Mouse (Mus musculus) adrenal gland (tissue): ENCODE measurements around the gene Megf11.

ENCODE experiments used
- intact Hi-C: fragments of 180-260 bp; cut with DNase I; formaldehyde crosslinking; loops from one replicate; pipeline ENCODE4 v1.15.1; 2025

The Megf11 gene

DNA sequence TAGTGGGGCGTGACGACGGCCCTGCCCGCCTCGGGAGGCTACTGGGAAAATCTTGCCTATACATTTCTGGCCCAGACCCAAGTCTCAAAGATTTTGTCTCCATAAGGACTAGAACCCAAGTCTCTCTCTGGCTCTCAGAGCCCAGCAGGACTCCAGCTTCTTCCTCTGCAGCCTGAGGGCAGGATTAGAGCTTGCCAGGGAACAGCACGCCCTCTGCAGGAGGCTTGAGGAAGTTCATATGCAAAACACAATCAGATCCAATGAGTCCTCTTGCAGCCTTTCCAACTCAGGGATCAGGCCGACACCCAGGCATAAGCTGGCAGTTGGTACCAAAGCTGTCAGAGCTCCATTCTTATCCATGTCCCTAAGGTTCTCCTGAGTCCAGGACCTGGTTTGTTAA, 122.6 kb downstream of the Megf11 start:
- intact Hi-C loops = loop anchor here (5.0 kb wide), 1 partner anchor 111 kb away; no protein-coding TSS in a partner anchor

DNA sequence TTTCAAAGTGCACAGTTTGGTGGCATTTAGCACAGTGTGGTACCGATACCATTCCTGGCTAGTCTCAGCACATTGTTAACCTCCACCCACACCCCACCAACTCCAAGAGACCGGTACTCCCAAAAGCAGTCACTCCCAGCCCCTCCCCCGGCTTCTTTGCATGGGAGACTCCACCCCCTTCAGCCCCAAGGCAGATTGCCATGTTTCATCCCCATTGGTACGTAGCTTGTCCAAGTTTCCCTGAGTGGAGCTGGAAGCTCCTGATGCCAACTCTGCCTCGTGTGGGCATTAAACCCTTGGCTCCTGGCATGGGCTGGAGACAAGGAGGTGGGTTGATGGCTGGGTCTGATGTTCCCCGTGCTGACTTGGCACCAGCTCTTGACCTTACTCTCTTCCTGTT, 129.4 kb downstream of the Megf11 start:
- intact Hi-C loops = no loop called here

- intact Hi-C loops = no loop called here
Observed at GRCm38 (mm10) chr9:64519921-64520746, 134.7 kb downstream of the Megf11 start.

GRCm38 (mm10) chr9:64520747-64521283, 135.4 kb downstream of the Megf11 start:
- intact Hi-C loops = no loop called here

DNA sequence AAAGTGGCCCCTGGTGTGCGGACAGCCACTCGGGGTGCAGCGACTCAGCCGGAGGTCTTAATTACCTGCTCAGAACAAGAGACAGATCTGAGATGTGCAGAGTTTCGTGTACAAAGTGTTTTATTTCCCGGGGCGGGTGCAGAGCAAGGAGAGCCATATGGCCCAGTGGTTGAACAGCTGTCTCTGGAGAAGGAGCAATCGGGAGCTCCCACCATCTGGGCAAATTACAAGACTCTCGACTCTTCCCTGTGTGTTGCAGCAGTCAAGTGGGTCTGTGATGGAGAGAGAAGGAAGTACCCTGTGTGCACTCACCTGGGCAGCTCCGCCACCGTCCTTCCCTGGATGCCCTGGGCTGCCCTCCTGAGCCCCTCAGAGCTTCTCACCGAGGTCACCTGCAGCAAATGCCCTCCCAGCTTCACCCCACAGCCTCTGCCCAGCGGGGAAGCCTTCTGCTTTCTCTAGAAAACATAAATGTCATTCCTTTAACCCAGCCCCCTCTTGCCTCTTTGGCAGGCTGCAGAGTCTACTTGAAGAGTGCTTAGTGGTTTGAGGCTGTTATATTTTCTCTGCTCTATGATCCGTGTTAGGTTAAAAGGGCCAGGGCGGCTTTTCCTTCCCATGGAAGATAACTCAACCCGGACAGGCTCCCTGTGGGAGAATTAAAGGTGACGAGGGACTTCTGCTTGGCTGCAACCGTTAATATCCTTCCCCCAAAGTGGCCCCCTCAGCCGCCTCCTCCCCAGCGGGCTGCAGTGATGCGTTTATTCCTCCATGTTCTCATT, 138.0 kb downstream of the Megf11 start:
- intact Hi-C loops = no loop called here

DNA sequence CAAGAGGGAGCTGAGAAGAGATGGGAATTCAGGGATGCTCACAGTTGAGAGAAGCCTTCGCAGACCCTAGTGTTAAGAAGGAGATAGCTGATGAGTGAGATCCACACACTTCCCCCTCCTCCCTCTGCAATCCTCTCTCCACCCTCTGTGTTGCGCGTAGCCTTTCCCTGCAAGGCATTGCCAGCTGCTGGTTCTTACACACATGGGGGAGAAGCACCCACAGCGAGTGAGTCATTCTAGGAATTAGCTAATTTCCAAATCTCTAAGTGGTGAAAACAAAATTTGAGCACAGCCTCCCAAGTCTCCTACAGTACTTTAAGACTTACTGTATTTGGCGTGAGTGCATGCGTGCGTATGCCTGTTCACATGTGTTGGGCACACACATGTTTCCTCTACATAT, 142.6 kb downstream of the Megf11 start:
- intact Hi-C loops = no loop called here

- intact Hi-C loops = no loop called here
Observed at GRCm38 (mm10) chr9:64528595-64528994, 143.2 kb downstream of the Megf11 start.

GRCm38 (mm10) chr9:64531935-64532334, 146.5 kb downstream of the Megf11 start:
- intact Hi-C loops = no loop called here

DNA sequence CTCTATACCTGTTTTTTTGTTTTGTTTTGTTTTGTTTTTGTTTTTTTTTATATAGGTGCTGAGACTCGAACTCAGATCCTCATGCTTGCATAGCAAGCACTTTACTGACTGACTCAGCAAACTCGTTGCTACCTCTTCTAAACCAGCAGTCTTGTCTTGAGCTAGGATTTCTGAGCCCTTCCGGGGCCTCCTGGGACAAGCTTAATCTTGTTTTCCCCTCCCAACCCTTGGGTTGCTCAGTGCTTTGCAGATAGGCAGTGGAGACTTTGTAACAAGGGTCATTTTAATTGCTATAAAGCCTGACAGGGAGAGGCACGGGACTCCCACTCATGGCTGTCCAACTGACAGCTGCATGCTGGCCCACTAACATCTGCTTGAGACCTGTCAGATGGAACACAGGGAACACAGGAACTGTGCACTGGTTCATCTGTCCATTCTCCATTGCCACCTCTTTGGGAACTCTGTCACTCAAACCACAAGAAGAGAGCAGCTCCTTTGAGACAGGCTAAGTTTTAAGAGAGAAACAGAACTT, 147.4 kb downstream of the Megf11 start:
- intact Hi-C loops = no loop called here

DNA sequence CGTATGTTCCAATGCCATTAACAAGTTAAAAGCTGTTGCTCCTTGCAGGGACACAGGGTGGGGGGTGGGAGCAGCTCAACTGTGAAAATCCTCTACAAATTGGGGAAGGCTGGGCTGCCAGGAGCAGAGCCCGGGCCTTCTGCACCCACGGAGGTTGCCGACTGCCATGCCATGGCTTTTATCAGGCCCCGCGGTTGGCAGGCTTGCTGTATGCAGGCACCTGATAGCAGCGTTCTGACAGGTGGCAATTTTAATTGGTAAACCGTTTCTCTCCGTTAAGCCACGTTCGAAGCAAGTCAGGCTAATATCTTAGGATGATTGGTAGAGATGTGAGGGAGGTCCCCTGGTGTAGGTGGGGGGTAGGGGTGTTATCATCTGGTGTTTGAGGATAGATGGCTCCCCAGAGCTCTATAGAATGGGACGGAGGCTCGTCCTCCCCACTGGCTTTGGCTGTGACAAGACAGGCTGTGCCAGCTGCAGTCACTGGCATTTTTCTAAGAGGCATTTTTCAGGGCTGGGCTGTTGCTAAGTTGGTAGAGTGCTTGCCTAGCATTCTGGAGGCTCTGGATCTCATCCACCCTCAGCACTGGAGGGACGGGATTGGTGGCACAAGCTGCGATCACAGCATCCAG, 148.2 kb downstream of the Megf11 start:
- intact Hi-C loops = no loop called here

DNA sequence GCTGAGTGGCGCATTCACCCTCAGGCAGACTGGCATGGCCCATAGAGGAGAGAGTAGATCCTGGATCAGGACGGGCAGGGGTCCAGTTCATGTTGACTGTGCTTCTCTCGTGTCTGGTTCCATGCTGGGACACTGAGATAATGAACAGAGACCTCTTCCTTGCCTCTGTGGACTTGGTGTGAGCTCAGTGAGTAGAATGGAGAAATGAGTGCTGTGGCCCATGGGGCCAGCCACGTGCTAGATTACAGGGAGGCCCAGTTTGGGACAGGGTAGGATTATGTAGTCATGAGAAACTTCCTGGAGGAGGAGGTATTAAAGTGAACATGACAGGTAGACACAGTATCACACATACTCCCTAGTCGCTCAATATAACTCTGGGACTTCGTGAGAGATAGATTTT, 148.9 kb downstream of the Megf11 start:
- intact Hi-C loops = no loop called here

GRCm38 (mm10) chr9:64534856-64535539, 149.6 kb downstream of the Megf11 start:
- intact Hi-C loops = no loop called here

DNA sequence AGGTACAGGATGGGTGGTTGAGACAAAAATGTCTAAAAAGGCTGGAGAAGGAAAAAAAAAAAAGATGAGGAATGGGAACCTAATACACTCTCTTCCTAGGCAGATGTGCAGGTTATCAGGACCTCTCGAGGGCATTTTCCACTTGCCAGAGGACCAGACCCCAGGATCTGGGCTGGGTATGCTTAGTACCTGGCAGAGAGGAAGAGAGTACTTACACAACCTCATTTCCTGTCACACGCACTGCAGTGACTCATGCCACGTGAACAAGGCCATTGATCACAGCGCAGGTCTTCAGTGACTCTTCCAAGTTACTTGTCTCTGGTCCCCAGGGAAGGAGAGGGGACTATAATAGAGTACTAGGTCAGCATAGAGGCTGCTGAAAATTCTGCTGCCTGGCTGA, 152.4 kb downstream of the Megf11 start:
- intact Hi-C loops = no loop called here

DNA sequence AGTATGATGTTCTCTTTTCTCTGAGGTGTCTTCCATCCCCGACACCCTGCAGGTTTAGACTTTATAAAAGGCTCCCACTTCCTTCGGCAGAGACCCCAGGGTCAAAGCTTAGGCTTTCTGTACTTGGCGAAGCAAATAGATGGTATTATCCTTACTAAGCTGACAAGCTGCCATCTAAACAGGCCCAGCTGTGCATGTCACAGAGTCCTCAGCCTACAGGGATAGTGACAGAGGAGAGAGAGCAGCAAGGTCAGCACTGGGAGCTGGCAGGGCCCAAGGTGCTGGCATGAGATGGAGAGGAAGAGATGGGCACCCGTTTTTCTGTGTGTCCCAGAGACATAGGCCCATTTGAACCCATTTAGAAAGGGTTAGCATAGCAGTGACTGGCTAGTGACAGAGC, 156.8 kb downstream of the Megf11 start:
- intact Hi-C loops = no loop called here

DNA sequence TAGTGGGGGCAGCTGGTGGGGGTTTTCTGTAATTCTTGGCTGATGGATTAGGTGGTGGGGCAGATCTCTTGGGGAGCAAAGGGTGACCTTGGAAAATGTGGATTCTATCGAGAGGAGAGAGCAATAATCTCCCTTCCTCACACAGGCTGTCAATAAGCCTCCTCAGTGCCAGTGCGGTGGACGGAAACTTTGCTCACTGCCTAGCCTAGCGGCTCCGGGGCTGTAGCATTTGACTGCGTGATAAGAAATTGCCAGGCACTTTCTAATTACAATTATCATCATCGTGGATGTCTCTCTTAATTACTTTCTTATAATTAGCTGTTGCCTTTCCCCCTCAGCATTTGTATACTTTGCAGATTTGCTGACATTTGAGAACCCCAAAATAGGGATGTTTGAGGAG, 157.7 kb downstream of the Megf11 start:
- intact Hi-C loops = no loop called here

DNA sequence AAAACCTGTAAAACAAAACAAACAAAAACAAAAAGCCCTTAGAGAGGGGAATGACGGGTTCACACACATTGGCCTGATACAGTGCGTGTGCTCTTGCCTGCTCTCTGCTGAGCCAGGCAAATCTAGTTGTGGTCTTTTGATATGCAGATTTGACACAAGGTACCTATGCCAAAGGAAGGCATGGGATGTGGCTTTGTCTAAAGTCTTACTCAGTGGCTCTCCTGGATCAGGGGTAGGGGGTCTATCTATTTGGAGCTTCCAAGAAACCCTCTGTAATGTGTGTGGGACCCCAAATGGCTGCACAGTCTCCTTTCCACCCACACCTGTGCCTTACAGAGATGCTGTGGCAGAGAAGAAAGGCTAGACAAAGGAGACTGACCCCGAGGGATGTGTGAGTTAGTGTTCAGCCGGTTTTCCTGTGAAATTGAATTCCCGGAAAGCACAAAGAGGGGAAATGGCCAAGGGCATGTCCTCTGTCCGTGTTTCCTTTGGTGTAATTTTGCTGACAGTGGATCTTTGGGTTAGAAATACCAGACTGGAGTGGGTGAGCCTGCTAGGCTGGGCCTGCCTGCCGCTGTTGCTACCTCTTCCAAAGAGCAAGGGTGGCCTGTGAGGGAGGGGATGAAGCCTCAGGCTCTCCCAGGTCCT, 161.0 kb downstream of the Megf11 start:
- intact Hi-C loops = no loop called here

GRCm38 (mm10) chr9:64548332-64548731, 162.9 kb downstream of the Megf11 start:
- intact Hi-C loops = no loop called here

- intact Hi-C loops = no loop called here
Observed at GRCm38 (mm10) chr9:64551307-64551706, 165.9 kb downstream of the Megf11 start.

- intact Hi-C loops = no loop called here
Observed at GRCm38 (mm10) chr9:64552046-64552445, 166.6 kb downstream of the Megf11 start.

DNA sequence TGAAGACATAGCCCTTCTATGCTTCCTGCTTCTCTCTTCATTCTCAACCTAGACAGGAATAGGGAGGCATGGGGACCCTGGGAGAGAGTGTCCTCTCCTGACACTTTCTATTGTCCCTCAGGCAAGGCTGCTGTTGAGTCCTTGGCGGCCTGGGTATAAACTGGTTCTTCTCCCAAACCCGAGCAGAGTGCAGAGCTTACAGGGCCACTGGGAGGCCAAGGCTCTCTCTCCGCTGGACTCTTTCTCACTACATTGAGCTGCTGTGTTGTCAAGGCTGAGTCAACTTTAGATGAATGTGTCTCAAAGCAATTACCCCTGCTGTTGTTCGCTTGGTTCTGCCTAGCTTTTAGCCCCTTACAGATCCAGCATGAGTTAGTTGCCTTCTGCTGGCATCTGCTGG, 168.0 kb downstream of the Megf11 start:
- intact Hi-C loops = no loop called here
